In genomic region chr8:105965905-105966341, GRCm38 (mm10) we compare ENCODE assay signal across 8 mouse cellular contexts. TPM values are rescaled to one million over a fixed set of nuclear protein-coding genes. Genes with fewer than 3 reads are reported as not detected.
A peak's percentile ranks its signal among the peaks of the same experiment; 100 is the strongest.
DNase-seq lines count a peak whose midpoint lies in the region; ATAC-seq and TF ChIP-seq lines count a peak whose summit lies in the region.

TSS of gene Slc12a4 (minus strand) at chr8:105966097.

- H3K9ac ChIP-seq in intestine, postnatal 0 days (ENCODE audit: low read depth, low read length), result peak within 1 kb of the TSS; percentile 58
- H3K9ac ChIP-seq in midbrain, postnatal 0 days (replicated peaks; ENCODE audit: low read length, poor library complexity, severe bottlenecking), result 0 out of 2 replicates have a peak within 1 kb of the TSS, but pooled peaks have one; percentile 29
- H3K9ac ChIP-seq in stomach, embryonic 14.5 days (replicated peaks; ENCODE audit: low read depth, low read length), result peak within 1 kb of the TSS; percentile 67

- peaks cover 3% of the 10 kb centered on the region; the same call in 1 of the 2 replicates for H3K4me1 ChIP-seq in cerebellum, adult 2 months (ENCODE audit: control insufficient read depth, insufficient read depth, low read length)
- H3K4me1 ChIP-seq in intestine, postnatal 0 days (replicated peaks; ENCODE audit: control insufficient read depth, insufficient read depth, low read length), result no peaks in the 10 kb centered on the region
- no peaks in the 10 kb centered on the region for H3K4me1 ChIP-seq in midbrain, postnatal 0 days (ENCODE audit: insufficient read depth, low read length)
- H3K4me1 ChIP-seq in stomach, embryonic 14.5 days (ENCODE audit: control insufficient read depth, insufficient read depth, low read length), result peaks cover 16% of the 10 kb centered on the region

- peak within 1 kb of the TSS; percentile 80 for H3K4me2 ChIP-seq in intestine, postnatal 0 days (replicated peaks; ENCODE audit: low read depth)
- H3K4me2 ChIP-seq in midbrain, postnatal 0 days (ENCODE audit: low read depth, low read length, poor library complexity, severe bottlenecking), result peak within 1 kb of the TSS; percentile 51
- peak within 1 kb of the TSS; percentile 71 for H3K4me2 ChIP-seq in stomach, embryonic 14.5 days (replicated peaks; ENCODE audit: low read depth, low read length)

- no peak for TF ChIP-seq CTCF in cerebellum, adult 2 months (IDR thresholded peaks at IDR 0.05; ENCODE audit: borderline replicate concordance, insufficient read depth, low read depth, low read length)
- no peak for TF ChIP-seq CTCF in intestine, postnatal 0 days (IDR thresholded peaks at IDR 0.05; ENCODE audit: low read depth)
- TF ChIP-seq CTCF in midbrain, postnatal 0 days (IDR thresholded peaks at IDR 0.05), result no peak

- peaks cover 4% of the 10 kb centered on the region; the same call in 1 of the 2 replicates for H3K27me3 ChIP-seq in cerebellum, adult 2 months (ENCODE audit: control insufficient read depth, insufficient read depth, low read length)
- H3K27me3 ChIP-seq in intestine, postnatal 0 days (replicated peaks; ENCODE audit: control insufficient read depth, insufficient read depth, low read length), result peaks cover 8% of the 10 kb centered on the region; the same call in 1 of the 2 replicates
- H3K27me3 ChIP-seq in midbrain, postnatal 0 days (ENCODE audit: insufficient read depth, low read length), result peaks cover 25% of the 10 kb centered on the region
- no peaks in the 10 kb centered on the region for H3K27me3 ChIP-seq in stomach, embryonic 14.5 days (ENCODE audit: control insufficient read depth, insufficient read depth, low read length)

- TF ChIP-seq POLR2A in cerebellum, adult 2 months (IDR thresholded peaks at IDR 0.05; ENCODE audit: borderline replicate concordance, insufficient read depth, low read length), result no peak

- no peaks in the 10 kb centered on the region for H3K9me3 ChIP-seq in intestine, postnatal 0 days (ENCODE audit: control insufficient read depth)
- no peaks in the 10 kb centered on the region for H3K9me3 ChIP-seq in midbrain, postnatal 0 days (ENCODE audit: low read length)
- H3K9me3 ChIP-seq in stomach, embryonic 14.5 days (ENCODE audit: control insufficient read depth, low read depth, low read length), result no peaks in the 10 kb centered on the region

- ATAC-seq in granulocyte monocyte progenitor cell, adult 5-6 weeks (replicated peaks; ENCODE audit: poor library complexity, severe bottlenecking), result peak; percentile 76
- ATAC-seq in intestine, postnatal 0 days, result peak; percentile 69
- ATAC-seq in midbrain, postnatal 0 days (ENCODE audit: low FRiP score), result peak; percentile 73
- peak; percentile 85 for ATAC-seq in stomach, embryonic 14.5 days (ENCODE audit: insufficient number of reproducible peaks, insufficient read depth, low FRiP score, low read depth)

- no peak for DNase-seq in cerebellum, adult 2 months
- no peak for DNase-seq in cerebellum, adult 9-11 months
- peak; percentile 69 for DNase-seq in embryo, embryonic 10 days (ENCODE audit: low spot score)
- DNase-seq in liver, result peak; percentile 87
- peak; percentile 63 for DNase-seq in midbrain, postnatal 0 days (ENCODE audit: low spot score)

- peak within 1 kb of the TSS; percentile 40 for H3K4me3 ChIP-seq in cerebellum, adult 2 months (replicated peaks; ENCODE audit: insufficient read depth, low read depth, low read length)
- peak within 1 kb of the TSS; percentile 62 for H3K4me3 ChIP-seq in intestine, postnatal 0 days (ENCODE audit: low read depth, low read length)
- H3K4me3 ChIP-seq in midbrain, postnatal 0 days (ENCODE audit: low read depth, low read length), result peak within 1 kb of the TSS; percentile 45
- H3K4me3 ChIP-seq in stomach, embryonic 14.5 days (ENCODE audit: low read depth, low read length), result peak within 1 kb of the TSS; percentile 79

- H3K36me3 ChIP-seq in intestine, postnatal 0 days (ENCODE audit: control insufficient read depth, insufficient read depth), result no peaks in the 10 kb centered on the region
- no peaks in the 10 kb centered on the region for H3K36me3 ChIP-seq in midbrain, postnatal 0 days (ENCODE audit: insufficient read depth, low read length)
- no peaks in the 10 kb centered on the region for H3K36me3 ChIP-seq in stomach, embryonic 14.5 days (ENCODE audit: control insufficient read depth, insufficient read depth, low read length)

- H3K27ac ChIP-seq in cerebellum, adult 2 months (ENCODE audit: insufficient read depth, low read length), result no peak within 1 kb of the TSS
- peak within 1 kb of the TSS; percentile 74 for H3K27ac ChIP-seq in intestine, postnatal 0 days (ENCODE audit: low read depth, low read length)
- 0 out of 2 replicates have a peak within 1 kb of the TSS, but pooled peaks have one; percentile 18 for H3K27ac ChIP-seq in midbrain, postnatal 0 days (ENCODE audit: low read depth, low read length)
- peak within 1 kb of the TSS; percentile 93 for H3K27ac ChIP-seq in stomach, embryonic 14.5 days (ENCODE audit: low read length)

- WGBS in cerebellum, adult 2 months, result 1% methylated on average over 45 of the region's 47 CpGs
- WGBS in intestine, postnatal 0 days, result under 1% methylated on average over 41 of the region's 47 CpGs
- 1% methylated on average over 40 of the region's 47 CpGs for WGBS in midbrain, postnatal 0 days
- under 1% methylated on average over 45 of the region's 47 CpGs for WGBS in stomach, embryonic 14.5 days

RNA-seq across cellular contexts. Expression of gene Slc12a4, which starts in this region (rescaled TPM):
- 34.9 and 36.1 TPM in 2 replicates for polyA plus RNA-seq in cerebellum, adult 2 months (2012; rRNA removed)
- total RNA-seq in granulocyte monocyte progenitor cell, adult 5-6 weeks (2014; fragmentation: Nextera tagmentation), result 4.7 and 7.8 TPM in 2 replicates
- total RNA-seq in granulocyte monocyte progenitor cell, adult 5-6 weeks (2017), result 1.6 and 6.8 TPM in 2 replicates
- polyA plus RNA-seq in intestine, postnatal 0 days (2015; fragmentation: Nextera tagmentation; extraction: Ambion mirVana), result 6.8 and 8.0 TPM in 2 replicates
- total RNA-seq in midbrain, postnatal 0 days (2014; rRNA removed), result 11.8 and 12.1 TPM in 2 replicates
- 9.6 and 12.0 TPM in 2 replicates for polyA plus RNA-seq in midbrain, postnatal 0 days (2015; fragmentation: Nextera tagmentation; extraction: Ambion mirVana)
- 38.1 and 39.3 TPM in 2 replicates for polyA plus RNA-seq in stomach, embryonic 14.5 days (2014; fragmentation: Nextera tagmentation; extraction: Ambion mirVana)

Comparison
In these comparisons a context has a peak if more than half of its experiments do, and no peak if none do; other contexts are left out.
1. DNase-seq: peak in embryo, embryonic 10 days (single experiment), liver (single experiment) and midbrain, postnatal 0 days (single experiment); none in cerebellum, adult 2 months (0 of 2) and cerebellum, adult 9-11 months (single experiment).
2. Peak in every context shown above with its lines, with median percentiles within 50 percentile points of each other: H3K4me3 ChIP-seq, ATAC-seq, H3K4me2 ChIP-seq and H3K9ac ChIP-seq.